Mouse (Mus musculus) heart, adult 2 months (tissue): Measurements from ENCODE around the gene Aspg. TPM values are rescaled to one million over a fixed set of nuclear protein-coding genes. Genes with fewer than 3 reads are reported as not detected.

Experiments
- DNase-seq, 2 experiments: peaks; one replicate each; pipeline ENCODE4 v3.0.0; 2021
- H3K27ac ChIP-seq: fragments of 200-600 bp; 2 replicates; pipeline ENCODE4 v1.8.1; 2022
- H3K27me3 ChIP-seq: fragments of 200-500 bp; 2 replicates; pipeline ENCODE4 v1.6.1; 2012; ENCODE audit warnings: mild to moderate bottlenecking, low read length, inconsistent platforms, mixed read lengths; ENCODE audit not compliant: control insufficient read depth, insufficient read depth
- H3K36me3 ChIP-seq: fragments of 200-500 bp; 2 replicates; pipeline ENCODE4 v1.6.1; 2012; ENCODE audit warnings: low read length, inconsistent platforms; ENCODE audit not compliant: control insufficient read depth, insufficient read depth
- H3K4me1 ChIP-seq: fragments of 200-500 bp; 2 replicates; pipeline ENCODE4 v1.6.1; 2011; ENCODE audit warnings: low read length; ENCODE audit not compliant: control insufficient read depth, insufficient read depth
- H3K4me3 ChIP-seq: fragments of 200-600 bp; 2 replicates; pipeline ENCODE4 v1.8.1; 2022
- H3K79me2 ChIP-seq: fragments of 200-500 bp; replicated peaks from 2 replicates; pipeline ENCODE4 v1.6.1; 2012; ENCODE audit warnings: mild to moderate bottlenecking, inconsistent platforms, low read length, moderate library complexity, mixed read lengths; ENCODE audit not compliant: control insufficient read depth, insufficient read depth
- H3K9ac ChIP-seq: fragments of 200-500 bp; 2 replicates; pipeline ENCODE4 v1.6.1; 2012; ENCODE audit warnings: low read depth, mild to moderate bottlenecking, control low read depth, inconsistent platforms, low read length, mixed read lengths
- CTCF ChIP-seq: fragments of 200-600 bp; IDR thresholded peaks from 2 replicates; pipeline ENCODE4 v1.8.1; 2022; ENCODE audit warnings: antibody characterized with exemption, mild to moderate bottlenecking, moderate library complexity
- EP300 ChIP-seq: fragments of 200-500 bp; IDR thresholded peaks from 2 replicates; pipeline ENCODE4 v1.6.1; 2011; ENCODE audit warnings: low read depth, low read length, control low read depth; ENCODE audit not compliant: insufficient read depth
- POLR2A ChIP-seq: fragments of 200-500 bp; IDR thresholded peaks from 2 replicates; pipeline ENCODE4 v1.6.1; 2011; ENCODE audit warnings: mild to moderate bottlenecking, low read depth, low read length, control low read depth; ENCODE audit not compliant: insufficient read depth
- WGBS: fragments of 180-500 bp; shearing (Covaris S2); methylation state at CpG from one replicate; pipeline ENCODE4 v1.1.7; 2018; 5-methylcytosine and 5-hydroxymethylcytosine counted together
- intact Hi-C: fragments of 180-260 bp; cut with DNase I; formaldehyde crosslinking; loops from one replicate; pipeline ENCODE4 v1.15.1; 2025
- microRNA-seq, 2 experiments: library from miRNA; unstranded; fragments of <30 nt; microRNA quantifications; one replicate each; pipeline ENCODE4 v1.2.0; 2021
- polyA plus RNA-seq: library from polyadenylated mRNA; depleted of rRNA; stranded (reverse); fragments of >200 nt; gene quantifications from 2 replicates; pipeline ENCODE4 v1.2.3, GENCODE M21; 2012; rRNA removed
- total RNA-seq, 2 experiments: library from RNA; stranded (reverse); gene quantifications; 2 replicates each; pipeline ENCODE4 v1.2.3; 2021

Gene Aspg
- total and polyA plus RNA-seq, 3 experiments, result 0.55 to 11.1 (median 0.61) TPM

- H3K27ac ChIP-seq, result no peak overlapping the region
- no peak overlapping the region for H3K9ac ChIP-seq
- no peak overlapping the region for H3K4me3 ChIP-seq
- H3K36me3 ChIP-seq, result no peaks in the 10 kb centered on the region
- peaks cover 9% of the 10 kb centered on the region for H3K4me1 ChIP-seq
- TF ChIP-seq EP300, result no peak
- TF ChIP-seq CTCF, result no peak
- no peak for TF ChIP-seq POLR2A
- WGBS, result 32% methylated on average over 16 of the region's 16 CpGs
- no peak for DNase-seq
- intact Hi-C loops, result no loop called here
- H3K79me2 ChIP-seq, result no peaks in the 10 kb centered on the region
- H3K27me3 ChIP-seq, result no peaks in the 10 kb centered on the region
Measured at GRCm38 (mm10) chr12:112163981-112164839, 57.7 kb downstream of the Aspg start.

DNA sequence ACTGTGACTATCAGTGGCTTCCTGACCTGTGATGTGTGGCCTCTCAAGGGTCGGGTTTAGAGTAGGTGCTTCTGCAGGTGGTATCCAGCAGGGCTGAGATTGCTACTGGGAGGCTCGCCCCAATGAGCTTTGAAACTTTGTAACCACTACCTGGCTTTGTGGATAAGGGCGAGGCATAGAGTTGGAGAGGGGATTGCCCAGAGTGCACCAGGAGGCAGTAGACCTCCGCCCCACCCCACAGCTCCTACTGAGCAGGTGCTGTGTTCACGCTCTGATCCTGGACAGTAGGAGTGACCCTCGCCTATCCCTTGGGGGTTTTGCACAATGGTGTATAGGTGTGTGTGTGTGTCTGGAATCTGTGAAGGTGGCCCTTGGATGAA is 58.4 kb downstream of the Aspg start:
- no peak for TF ChIP-seq EP300
- no peak for TF ChIP-seq POLR2A
- TF ChIP-seq CTCF, result no peak
- no peaks in the 10 kb centered on the region for H3K36me3 ChIP-seq
- peaks cover 13% of the 10 kb centered on the region for H3K4me1 ChIP-seq
- H3K4me3 ChIP-seq, result no peak overlapping the region
- 67% methylated on average over 6 of the region's 6 CpGs for WGBS
- no peak overlapping the region for H3K27ac ChIP-seq
- DNase-seq, result no peak
- no peak overlapping the region for H3K9ac ChIP-seq
- H3K79me2 ChIP-seq, result no peaks in the 10 kb centered on the region
- no peaks in the 10 kb centered on the region for H3K27me3 ChIP-seq
- intact Hi-C loops, result no loop called here

DNA sequence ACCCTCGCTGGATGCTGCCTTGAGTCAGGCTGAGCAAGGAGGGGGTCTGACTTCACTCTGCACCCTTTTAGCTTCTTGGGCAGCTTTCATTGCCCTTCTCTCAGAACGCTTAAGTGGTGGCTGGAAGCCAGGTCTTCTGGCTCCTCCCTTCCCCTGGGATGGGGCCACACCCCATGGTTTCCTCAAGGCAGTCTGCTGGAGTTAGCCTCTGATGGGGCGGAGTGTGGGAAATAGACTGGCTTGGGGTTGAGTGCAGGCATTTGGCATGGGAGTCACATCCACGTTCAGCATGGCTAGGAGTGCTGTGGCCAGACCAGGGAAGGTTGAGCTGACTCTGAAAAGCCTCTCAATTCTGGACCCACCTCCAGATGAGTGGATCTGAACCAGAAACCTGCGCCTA is 62.8 kb downstream of the Aspg start:
- no peaks in the 10 kb centered on the region for H3K27me3 ChIP-seq
- no peaks in the 10 kb centered on the region for H3K36me3 ChIP-seq
- peaks cover 13% of the 10 kb centered on the region for H3K4me1 ChIP-seq
- H3K79me2 ChIP-seq, result no peaks in the 10 kb centered on the region
- H3K27ac ChIP-seq, result peak overlapping the region; percentile 84
- intact Hi-C loops, result loop anchor here (2.0 kb wide), 2 partner anchors 14 to 22 kb away; partner anchors contain the start of gene Kif26a
- TF ChIP-seq POLR2A (peak; percentile 62), CTCF (no peak), EP300 (peak; percentile 80)
- 55% methylated on average over 5 of the region's 5 CpGs for WGBS
- DNase-seq, result peak; percentile 78 to 83
- no peak overlapping the region; the same call in 1 of the 2 replicates for H3K4me3 ChIP-seq
- H3K9ac ChIP-seq, result no peak overlapping the region; the same call in 1 of the 2 replicates

GRCm38 (mm10) chr12:112170671-112171574 is 64.4 kb downstream of the Aspg start:
- no peak overlapping the region; the same call in 1 of the 2 replicates for H3K9ac ChIP-seq
- H3K4me1 ChIP-seq, result peaks cover 11% of the 10 kb centered on the region
- intact Hi-C loops, result no loop called here
- H3K27ac ChIP-seq, result peak overlapping the region; percentile 12; the same call in 1 of the 2 replicates
- H3K4me3 ChIP-seq, result no peak overlapping the region
- no peaks in the 10 kb centered on the region for H3K27me3 ChIP-seq
- WGBS, result 58% methylated on average over 20 of the region's 20 CpGs
- no peaks in the 10 kb centered on the region for H3K79me2 ChIP-seq
- TF ChIP-seq POLR2A (no peak), CTCF (no peak), EP300 (no peak)
- no peak for DNase-seq
- no peaks in the 10 kb centered on the region for H3K36me3 ChIP-seq

GRCm38 (mm10) chr12:112171657-112172056 is 65.2 kb downstream of the Aspg start:
- H3K27ac ChIP-seq, result no peak overlapping the region
- peaks cover 11% of the 10 kb centered on the region for H3K4me1 ChIP-seq
- 83% methylated on average over 1 of the region's 1 CpGs for WGBS
- no peaks in the 10 kb centered on the region for H3K27me3 ChIP-seq
- TF ChIP-seq CTCF (no peak), EP300 (no peak), POLR2A (no peak)
- no peaks in the 10 kb centered on the region for H3K36me3 ChIP-seq
- intact Hi-C loops, result no loop called here
- no peak overlapping the region for H3K9ac ChIP-seq
- DNase-seq, result no peak
- no peaks in the 10 kb centered on the region for H3K79me2 ChIP-seq
- H3K4me3 ChIP-seq, result no peak overlapping the region

DNA sequence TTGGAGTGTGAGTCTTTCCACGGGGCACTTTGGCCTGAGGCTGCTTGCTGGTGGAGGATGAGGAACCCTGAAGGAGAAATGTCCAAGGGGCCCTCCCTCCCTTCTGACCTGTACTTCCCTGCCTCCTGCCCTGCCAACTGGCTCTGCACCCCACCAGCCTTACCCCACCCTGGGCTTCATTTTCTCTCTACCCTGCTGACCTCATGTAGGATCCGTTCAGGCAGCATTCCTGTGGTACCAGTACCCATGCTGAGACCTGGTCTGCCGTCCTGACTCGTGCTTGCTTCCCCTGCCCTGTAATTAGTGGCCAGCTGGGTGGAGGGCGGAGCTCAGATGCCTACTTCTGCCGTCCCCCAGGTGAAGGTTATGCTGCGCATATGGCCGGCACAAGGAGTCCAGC is 65.7 kb downstream of the Aspg start:
- no peak for DNase-seq
- H3K36me3 ChIP-seq, result no peaks in the 10 kb centered on the region
- peaks cover 9% of the 10 kb centered on the region for H3K4me1 ChIP-seq
- TF ChIP-seq CTCF (no peak), EP300 (no peak), POLR2A (no peak)
- H3K27ac ChIP-seq, result no peak overlapping the region
- no peak overlapping the region for H3K4me3 ChIP-seq
- H3K27me3 ChIP-seq, result no peaks in the 10 kb centered on the region
- intact Hi-C loops, result no loop called here
- WGBS, result 77% methylated on average over 8 of the region's 8 CpGs
- no peak overlapping the region for H3K9ac ChIP-seq
- no peaks in the 10 kb centered on the region for H3K79me2 ChIP-seq

Small RNA genes within 50 kb of the gene (microRNA-seq; reads per million reads assigned to microRNA genes)
- gene Mir203 (189 to 245 reads per million in 2 experiments), gene Mir3073a (0 reads per million in 2 experiments), gene Mir3073b (0 reads per million in 2 experiments)

Other genes starting within 250 kb of the Aspg start
- 10 to 100 TPM; 18.0 to 18.1 TPM for gene Ppp1r13b, start 198.6 kb upstream of the Aspg start, total RNA-seq
- gene Ppp1r13b, start 198.6 kb upstream of the Aspg start, polyA plus RNA-seq, result 11.8 and 16.6 TPM in 2 replicates
- gene Atp5mpl, start 139.7 kb upstream of the Aspg start, total RNA-seq, result 1,000 to 10,000 TPM; 1,131 to 1,298 TPM
- gene Atp5mpl, start 139.7 kb upstream of the Aspg start, polyA plus RNA-seq, result 163 and 316 TPM in 2 replicates
- under 1 TPM in 1 of 2 experiments, not detected in 1; 0.09 TPM for gene Tdrd9, start 135.1 kb upstream of the Aspg start, total RNA-seq
- 0.10 and 0.15 TPM in 2 replicates for gene Tdrd9, start 135.1 kb upstream of the Aspg start, polyA plus RNA-seq
- gene Rd3l, start 125.4 kb upstream of the Aspg start, total RNA-seq, result under 1 TPM; 0.32 to 0.44 TPM
- gene Rd3l, start 125.4 kb upstream of the Aspg start, polyA plus RNA-seq, result not detected in 2 replicates
- 10 to 100 TPM; 10.7 to 12.0 TPM for gene Kif26a, start 39.5 kb downstream of the Aspg start, total RNA-seq
- gene Kif26a, start 39.5 kb downstream of the Aspg start, polyA plus RNA-seq, result 7.3 and 8.2 TPM in 2 replicates